Mouse (Mus musculus) layer of hippocampus, postnatal 36 days (tissue): ENCODE measurements at regions not wholly inside any gene's neighbourhood (a gene's known extent, or its start where the extent isn't known, plus 50 kb on each side); places are given as distances from the start of the nearest gene placed in this dataset.
A peak's percentile ranks its signal among the peaks of the same experiment; 100 is the strongest.
"Not testable (repeated sequence)": the region's sequence is repeated elsewhere in the genome, so short reads cannot be mapped to it uniquely, and the experiment has no call there.

Experiments
- DNase-seq, 2 experiments: peaks; one replicate each; pipeline ENCODE4 v3.0.0; 2022

GRCm38 (mm10) chr1:194565574-194565973, 52.4 kb upstream of the Plxna2 start:
- no peak for DNase-seq

- no peak for DNase-seq
Measured at GRCm38 (mm10) chr1:194563946-194564345, 54.1 kb upstream of the Plxna2 start.

DNA sequence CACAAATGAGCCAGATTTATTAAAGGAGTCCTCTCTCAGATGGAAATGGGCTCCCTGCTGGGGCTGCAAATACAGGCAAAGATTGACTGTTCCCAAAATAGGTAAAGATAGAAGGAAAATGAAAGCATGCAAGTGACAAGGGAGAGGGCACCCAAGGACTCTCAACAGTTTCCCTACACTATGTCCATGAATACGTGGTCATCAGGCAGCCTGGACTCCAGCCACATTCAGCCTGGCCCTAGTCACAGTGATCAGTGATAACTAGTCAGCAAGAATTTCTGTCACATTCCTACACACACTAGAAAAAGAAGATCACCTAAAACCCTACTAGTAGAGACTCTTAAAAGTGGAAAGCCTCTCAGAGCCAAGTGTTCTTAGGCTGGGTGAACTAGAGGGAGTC, 56.9 kb upstream of the Plxna2 start:
- DNase-seq, result no peak

DNA sequence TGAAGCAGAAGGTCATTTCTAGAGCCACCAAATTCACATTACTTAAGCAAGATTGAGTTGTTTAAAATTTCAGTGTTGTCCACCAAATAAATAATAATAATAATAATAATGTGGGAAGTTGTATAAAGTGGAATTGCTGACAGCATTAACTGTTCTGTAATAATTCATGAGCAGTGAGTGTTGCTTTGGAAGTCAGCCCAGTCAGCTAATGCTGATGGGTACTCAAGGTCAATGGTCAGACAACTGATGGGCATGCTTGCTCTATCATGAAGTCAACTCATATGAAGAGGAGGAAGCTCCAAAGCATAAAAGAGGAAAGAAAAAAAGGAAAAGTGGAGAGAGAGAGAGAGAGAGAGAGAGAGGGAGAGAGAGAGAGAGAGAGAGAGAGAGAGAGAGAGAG, 69.4 kb upstream of the Plxna2 start:
- DNase-seq, result no peak

DNA sequence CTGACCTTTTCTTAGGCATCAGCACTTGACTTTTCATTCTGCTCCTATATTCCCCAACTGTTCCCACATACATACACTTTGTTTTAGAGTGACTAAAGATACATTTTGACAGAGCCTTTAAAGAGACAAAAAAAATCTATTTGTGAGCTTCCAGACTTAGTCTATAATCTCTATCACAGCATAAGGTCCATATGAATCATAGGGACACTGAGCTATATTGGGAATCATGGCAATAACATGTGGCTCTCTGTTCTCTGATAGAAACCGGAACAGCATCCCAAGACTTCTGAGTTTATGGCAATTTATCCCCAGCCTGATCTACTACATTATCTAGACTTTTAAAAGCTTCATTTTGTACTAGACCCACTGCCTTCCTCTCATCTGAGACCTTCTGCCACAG, 69.8 kb upstream of the Plxna2 start:
- no peak for DNase-seq

DNA sequence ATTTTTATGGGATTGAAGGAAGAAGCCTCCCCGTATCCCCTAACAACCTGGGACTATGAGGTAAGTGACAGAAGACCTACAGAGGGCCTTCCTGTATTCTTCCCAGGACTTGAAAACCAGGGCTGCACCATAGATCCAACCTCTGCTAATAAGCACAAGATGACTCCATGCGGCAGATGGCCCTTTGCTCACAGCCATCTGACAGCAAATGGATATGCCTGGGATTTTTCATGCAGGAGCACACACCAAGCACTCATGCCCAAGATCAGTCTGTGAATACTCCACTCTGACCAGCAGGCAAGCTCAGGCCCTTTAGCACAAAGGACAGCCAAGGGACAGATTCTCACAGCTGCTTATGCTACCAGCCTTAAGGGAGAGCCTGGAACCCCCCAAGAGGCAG, 77.1 kb upstream of the Plxna2 start:
- peak; percentile 15 to 20 for DNase-seq

GRCm38 (mm10) chr1:194527342-194528165, 90.5 kb upstream of the Plxna2 start:
- DNase-seq, result no peak

- no peak for DNase-seq
Measured at GRCm38 (mm10) chr1:194524976-194525375, 93.0 kb upstream of the Plxna2 start.

- no peak for DNase-seq
Measured at GRCm38 (mm10) chr1:194521216-194521615, 96.8 kb upstream of the Plxna2 start.

- DNase-seq, result no peak
Measured at GRCm38 (mm10) chr1:194519509-194520220, 98.4 kb upstream of the Plxna2 start.

DNA sequence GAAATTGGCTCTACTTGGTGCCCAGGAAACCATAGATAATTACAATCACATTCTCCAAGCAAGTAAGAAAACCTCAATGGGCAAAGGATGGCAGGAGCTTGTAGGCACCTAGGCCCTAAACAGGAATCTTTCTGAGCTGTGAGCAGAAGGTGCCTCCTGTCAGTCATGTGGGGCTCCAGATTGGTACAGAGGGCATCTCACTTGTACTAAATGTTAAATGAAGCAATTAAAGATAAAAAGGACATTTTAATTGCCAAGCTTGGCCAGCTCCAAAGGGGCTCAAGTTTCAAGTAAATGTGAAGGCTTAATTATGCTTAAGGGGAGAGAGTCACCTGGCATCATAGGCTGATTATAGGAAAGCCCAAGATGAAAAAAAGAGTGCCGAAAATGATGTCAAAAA, 101.9 kb upstream of the Plxna2 start:
- DNase-seq, result no peak

- no peak for DNase-seq
Measured at GRCm38 (mm10) chr1:194508314-194508713, 109.7 kb upstream of the Plxna2 start.

DNA sequence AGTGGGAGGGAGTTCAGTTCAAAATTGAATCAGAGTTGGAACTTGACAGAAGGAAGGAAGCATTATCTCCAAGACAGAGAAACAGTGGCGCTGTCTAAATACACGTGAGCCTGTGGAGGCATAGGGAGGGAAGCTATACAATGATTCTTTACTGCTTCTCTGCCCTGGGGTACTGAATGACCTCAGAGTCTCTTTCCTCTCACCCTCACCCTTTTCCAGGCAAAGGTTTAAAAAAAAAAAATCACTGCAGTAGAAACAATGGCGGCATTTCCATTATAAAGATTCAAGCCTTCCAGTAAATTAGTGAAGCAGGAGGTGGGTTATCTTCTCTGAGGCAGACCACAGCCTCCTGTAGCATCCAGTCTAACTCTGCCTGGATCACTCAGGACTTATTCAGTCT, 112.2 kb upstream of the Plxna2 start:
- no peak for DNase-seq

GRCm38 (mm10) chr1:194504207-194504606, 113.8 kb upstream of the Plxna2 start:
- peak in 1 of 2 experiments; percentile 2 for DNase-seq

DNA sequence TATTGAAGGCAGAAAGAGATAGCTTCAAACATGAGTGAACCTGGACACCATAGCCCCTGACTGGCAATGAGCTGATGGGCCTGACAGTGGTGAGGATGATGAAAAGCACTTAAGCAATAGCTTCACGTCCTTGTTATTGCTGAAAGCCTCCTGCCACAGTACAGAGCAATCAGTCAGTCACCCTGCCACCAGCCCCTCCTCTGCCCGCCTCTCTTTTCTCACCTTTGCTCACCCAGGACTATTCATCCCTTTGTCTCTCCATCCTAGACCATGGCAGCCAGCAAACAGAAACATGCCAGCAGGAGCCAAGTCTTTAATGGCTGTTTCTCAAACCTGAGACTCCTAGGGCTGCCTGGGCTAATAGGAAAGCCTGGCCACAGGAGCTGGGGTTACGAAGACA, 114.5 kb upstream of the Plxna2 start:
- DNase-seq, result no peak

GRCm38 (mm10) chr1:194496424-194496823, 121.6 kb upstream of the Plxna2 start:
- DNase-seq, result no peak

GRCm38 (mm10) chr1:194491111-194491510, 126.9 kb upstream of the Plxna2 start:
- no peak for DNase-seq

DNA sequence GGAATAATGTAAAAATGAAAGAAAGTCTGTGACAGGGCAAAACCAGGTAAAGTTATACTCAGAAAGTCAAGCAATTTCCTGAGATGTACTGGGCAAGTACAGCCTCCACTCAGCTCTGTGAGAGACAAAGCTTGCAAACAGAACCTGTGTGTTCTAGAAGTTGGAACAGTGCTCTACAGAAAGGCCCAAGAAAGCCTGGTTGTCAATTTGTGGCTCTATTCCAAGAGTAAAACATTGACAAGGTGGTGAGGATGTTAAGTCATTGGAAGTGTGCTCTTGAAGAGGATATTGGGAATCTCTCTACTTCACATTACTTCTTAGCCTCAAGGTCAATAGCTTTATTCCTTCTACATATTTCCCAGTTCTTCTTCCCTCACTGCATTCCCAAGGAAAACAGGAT, 129.9 kb upstream of the Plxna2 start:
- DNase-seq, result no peak

DNA sequence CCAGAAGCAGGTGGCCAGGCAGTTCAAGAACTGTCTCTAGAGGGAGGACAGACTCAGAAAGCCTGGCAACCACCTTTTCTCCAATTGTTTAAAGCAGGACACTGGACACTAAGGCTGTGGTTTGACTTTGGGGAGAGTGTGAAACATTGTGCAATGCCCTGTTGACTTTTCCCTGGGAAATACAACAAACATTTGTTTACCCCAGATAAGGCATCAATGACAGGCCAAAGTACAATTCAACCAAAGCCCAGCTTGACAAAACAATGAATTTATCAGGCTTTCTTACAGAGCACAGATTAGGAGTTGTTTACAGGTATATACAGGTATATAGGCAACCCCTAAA, 135.3 kb upstream of the Plxna2 start:
- DNase-seq, result no peak

DNA sequence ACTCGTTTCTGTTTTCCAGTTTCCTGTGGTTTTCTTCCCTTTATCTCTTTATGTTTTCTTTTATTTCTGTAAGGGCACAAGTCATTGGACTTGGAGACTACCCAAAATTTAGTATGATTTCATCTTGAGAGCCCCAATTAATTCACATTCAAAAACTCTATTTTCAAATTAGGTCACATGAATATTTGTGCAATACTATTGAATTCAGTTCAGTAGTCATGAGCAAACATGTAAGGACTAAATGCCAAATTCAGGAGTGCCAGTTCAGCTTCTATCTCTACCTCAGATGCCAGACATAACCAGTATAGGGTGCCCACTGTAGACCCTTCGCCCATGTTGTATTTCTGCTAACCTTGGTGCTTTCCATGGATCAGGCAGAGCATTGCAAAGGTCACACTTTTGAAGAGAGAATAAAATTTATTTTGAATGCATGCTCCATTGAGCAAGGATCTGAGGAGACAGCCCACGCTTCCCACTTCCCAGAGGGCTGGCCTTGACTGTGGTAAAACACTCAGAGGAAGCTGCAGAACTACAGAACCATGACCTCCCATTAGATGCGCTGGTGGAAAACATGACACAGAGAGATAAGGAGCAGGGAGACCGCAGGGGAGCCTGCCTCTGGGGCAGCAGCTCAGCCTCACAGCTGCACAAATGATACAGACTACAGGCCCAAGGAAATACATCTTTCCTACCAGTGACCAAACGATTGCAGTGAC, 135.9 kb upstream of the Plxna2 start:
- no peak for DNase-seq

GRCm38 (mm10) chr1:194471281-194471680, 146.7 kb upstream of the Plxna2 start:
- DNase-seq, result not testable (repeated sequence)

DNA sequence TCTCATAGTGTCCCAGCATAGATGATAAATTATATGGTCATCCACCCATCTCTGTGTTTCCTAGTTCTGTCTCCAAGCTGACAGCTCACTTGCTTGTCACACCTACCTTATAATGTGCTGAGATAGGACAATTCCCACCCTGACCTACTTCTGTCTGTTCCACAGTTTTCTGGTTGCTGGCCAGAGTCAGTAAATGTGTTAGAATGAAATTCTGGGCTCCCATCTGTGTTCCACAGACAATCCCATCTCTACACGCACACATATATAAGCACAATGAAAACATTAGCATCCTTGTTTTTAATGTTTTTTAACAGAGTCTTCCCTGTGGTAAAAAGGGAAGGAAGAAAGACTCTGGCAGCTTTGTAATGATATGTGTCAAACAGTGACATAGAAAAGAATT, 165.5 kb upstream of the Plxna2 start:
- peak in 1 of 2 experiments; percentile 7 for DNase-seq

DNA sequence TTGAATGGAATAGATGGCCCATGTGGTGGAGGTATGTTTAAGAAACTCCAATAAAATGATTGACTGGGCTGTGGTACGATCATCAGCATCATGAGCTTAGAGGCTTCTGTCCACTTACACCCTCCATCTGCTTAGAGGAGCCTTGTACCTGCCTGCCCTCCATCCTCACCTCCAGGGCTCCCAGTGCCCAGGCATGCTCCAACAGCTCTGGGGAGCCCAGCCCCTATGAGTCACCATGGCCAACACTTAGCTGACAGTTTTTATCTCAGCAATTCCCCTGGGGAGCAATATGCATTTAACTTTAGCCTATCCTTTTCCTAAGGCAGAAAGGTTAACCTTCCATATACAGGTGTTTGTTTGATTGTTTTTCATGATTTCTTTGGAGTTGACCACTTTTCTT, 174.3 kb upstream of the Plxna2 start:
- DNase-seq, result no peak

DNA sequence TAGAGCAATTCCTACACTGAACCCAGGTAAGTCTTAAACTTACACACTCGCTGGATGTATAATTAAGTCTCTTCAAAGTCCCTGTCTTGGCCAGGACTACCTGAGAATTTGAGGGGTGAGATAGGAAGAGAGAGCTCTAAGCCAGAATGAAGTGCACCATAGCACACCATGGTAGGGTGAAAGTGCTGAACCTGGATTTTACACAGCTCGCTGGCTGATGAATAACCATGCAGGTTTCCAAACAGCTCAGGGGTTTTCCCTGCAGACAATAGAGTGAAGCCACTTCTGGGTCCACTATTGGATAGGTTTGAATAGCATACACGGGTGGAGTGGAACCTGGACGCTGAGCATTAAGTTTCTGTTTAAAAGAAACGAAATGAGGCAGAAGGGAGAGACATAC, 180.7 kb upstream of the Plxna2 start:
- no peak for DNase-seq
